8 mouse cellular contexts compared by ENCODE assay signal in the genomic region with DNA sequence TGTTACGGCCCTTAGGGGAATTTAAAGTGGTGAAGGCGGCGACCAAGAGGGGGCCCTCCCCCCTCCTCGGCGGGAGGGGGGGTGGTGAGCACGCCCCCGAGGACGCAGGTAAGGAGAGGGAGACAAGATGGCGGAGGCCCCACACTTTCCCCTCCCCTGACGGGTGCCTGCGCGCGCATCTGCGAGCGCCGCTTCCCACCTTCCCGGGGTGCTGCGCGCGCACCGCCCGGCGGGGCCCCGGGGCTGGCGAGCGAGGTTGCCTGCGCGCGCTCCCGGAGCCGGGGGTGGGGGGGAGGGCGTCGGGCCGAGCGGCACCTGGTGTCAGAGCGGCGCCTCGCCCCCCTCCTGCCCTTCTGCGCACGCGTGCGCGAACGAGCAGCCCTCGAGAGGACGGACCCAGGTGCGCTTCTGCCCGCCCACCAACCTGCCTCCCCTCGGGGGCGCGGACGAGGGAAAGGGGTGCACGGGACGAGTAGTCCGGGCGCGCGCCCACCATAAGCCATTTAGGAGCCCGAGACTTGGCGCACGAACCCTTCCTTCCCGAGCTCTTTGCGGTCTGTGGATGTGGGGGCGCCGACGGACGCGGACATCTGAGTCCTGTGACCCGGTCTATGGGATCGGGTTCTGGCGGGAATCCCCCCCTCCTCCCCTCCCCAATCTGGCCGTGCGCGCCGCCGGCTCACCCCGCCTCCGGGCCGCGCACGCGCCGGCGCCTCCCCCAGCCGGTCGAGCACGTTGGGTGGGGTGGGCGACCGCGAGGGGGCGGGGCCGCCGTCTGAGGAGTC. TPM values are rescaled to one million over a fixed set of nuclear protein-coding genes. Genes with fewer than 3 reads are reported as not detected.
DNase-seq lines count a peak whose midpoint lies in the region; ATAC-seq lines count a peak whose summit lies in the region.

No protein-coding gene starts in this region.

- no peaks in the 10 kb centered on the region for H3K27me3 ChIP-seq in heart, embryonic 14.5 days (ENCODE audit: control insufficient read depth, insufficient read depth, low read length)
- H3K27me3 ChIP-seq in liver, embryonic 12.5 days (replicated peaks), result no peaks in the 10 kb centered on the region
- H3K27me3 ChIP-seq in splenic B cell, adult 2 months (ENCODE audit: control insufficient read depth, insufficient read depth, low read length, poor library complexity, severe bottlenecking), result no peaks in the 10 kb centered on the region

- no peaks in the 10 kb centered on the region for H3K9me3 ChIP-seq in heart, embryonic 14.5 days (ENCODE audit: control insufficient read depth, low read length)
- H3K9me3 ChIP-seq in liver, embryonic 12.5 days (replicated peaks), result no peaks in the 10 kb centered on the region

- peak overlapping the region; percentile 96 for H3K9ac ChIP-seq in heart, embryonic 14.5 days (ENCODE audit: low read length)
- peak overlapping the region; percentile 88 for H3K9ac ChIP-seq in liver, embryonic 12.5 days

- DNase-seq in CD8-positive naive resting alpha-beta T cell, adult 2 months (ENCODE audit: low read depth in 2 of 2, low spot score in 2 of 2), result peak; percentile 88 to 90
- DNase-seq in c-Kit-negative CD71-positive TER-119-positive erythroid progenitor cells, embryonic 14.5 days (ENCODE audit: low read depth, low spot score), result peak; percentile 85
- peak; percentile 53 for DNase-seq in fibroblast of lung, adult 2 months (ENCODE audit: low read depth)
- peak; percentile 95 for DNase-seq in kidney, postnatal 14 days
- DNase-seq in naive thymus-derived CD4-positive, alpha-beta T cell, adult 2 months (ENCODE audit: low read depth), result peak; percentile 96
- DNase-seq in splenic B cell, adult 2 months (ENCODE audit: low read depth, low spot score), result peak; percentile 96

- H3K4me1 ChIP-seq in heart, embryonic 14.5 days (ENCODE audit: control insufficient read depth in 2 of 2, insufficient read depth in 2 of 2, low read length in 2 of 2), result peaks cover 0 to 17% of the 10 kb centered on the region in 2 experiments
- peaks cover 42% of the 10 kb centered on the region for H3K4me1 ChIP-seq in liver, embryonic 12.5 days

- H3K27ac ChIP-seq in heart, embryonic 14.5 days (replicated peaks in 1 of 2; ENCODE audit: control insufficient read depth in 1 of 2, insufficient read depth in 1 of 2, low read depth in 2 of 2, low read length in 2 of 2), result peak overlapping the region; percentile 99
- peak overlapping the region; percentile 97 for H3K27ac ChIP-seq in liver, embryonic 12.5 days

- under 1% methylated on average over 68 of the region's 93 CpGs for WGBS in heart, embryonic 14.5 days
- under 1% methylated on average over 74 of the region's 93 CpGs for WGBS in liver, embryonic 12.5 days (ENCODE audit: insufficient replicate concordance)

- ATAC-seq in heart, embryonic 14.5 days (ENCODE audit: insufficient number of reproducible peaks, insufficient read depth, low FRiP score, low read depth), result peak; percentile 88
- ATAC-seq in liver, embryonic 12.5 days, result peak; percentile 83

- peaks cover 38% of the 10 kb centered on the region for H3K36me3 ChIP-seq in heart, embryonic 14.5 days (ENCODE audit: control insufficient read depth, insufficient read depth, low read length)
- H3K36me3 ChIP-seq in liver, embryonic 12.5 days, result peaks cover 36% of the 10 kb centered on the region
- peaks cover 13% of the 10 kb centered on the region; the same call in 1 of the 2 replicates for H3K36me3 ChIP-seq in splenic B cell, adult 2 months (ENCODE audit: control insufficient read depth, insufficient read depth, low read length, poor library complexity, severe bottlenecking)

- H3K4me3 ChIP-seq in heart, embryonic 14.5 days (ENCODE audit: control insufficient read depth in 1 of 2, insufficient read depth in 1 of 2, low read depth in 1 of 2, low read length in 2 of 2), result peak overlapping the region; percentile 85
- peak overlapping the region; percentile 95 for H3K4me3 ChIP-seq in liver, embryonic 12.5 days

- peak overlapping the region; percentile 68 for H3K4me2 ChIP-seq in heart, embryonic 14.5 days (ENCODE audit: low read length)
- peak overlapping the region; percentile 89 for H3K4me2 ChIP-seq in liver, embryonic 12.5 days

RNA-seq across cellular contexts. Expression of gene Srcap, which starts 0.6 kb away (rescaled TPM):
- 40.1 and 40.4 TPM in 2 replicates for polyA plus RNA-seq in heart, embryonic 14.5 days (2014; fragmentation: Nextera tagmentation; extraction: Ambion mirVana)
- polyA plus RNA-seq in liver, embryonic 12.5 days (2016; fragmentation: Nextera tagmentation; extraction: Ambion mirVana), result 38.2 and 38.8 TPM in 2 replicates

RNA-seq across cellular contexts. Expression of gene Gm42715, which starts 7.0 kb away (rescaled TPM):
- 10.3 and 11.3 TPM in 2 replicates for polyA plus RNA-seq in heart, embryonic 14.5 days (2014; fragmentation: Nextera tagmentation; extraction: Ambion mirVana)
- polyA plus RNA-seq in liver, embryonic 12.5 days (2016; fragmentation: Nextera tagmentation; extraction: Ambion mirVana), result 7.9 and 8.8 TPM in 2 replicates

RNA-seq across cellular contexts. Expression of gene Fbrs, which starts 33.4 kb away (rescaled TPM):
- polyA plus RNA-seq in heart, embryonic 14.5 days (2014; fragmentation: Nextera tagmentation; extraction: Ambion mirVana), result 9.9 and 10.4 TPM in 2 replicates
- polyA plus RNA-seq in liver, embryonic 12.5 days (2016; fragmentation: Nextera tagmentation; extraction: Ambion mirVana), result 6.9 and 8.1 TPM in 2 replicates

RNA-seq across cellular contexts. Expression of gene Tmem265, which starts 48.8 kb away (rescaled TPM):
- polyA plus RNA-seq in heart, embryonic 14.5 days (2014; fragmentation: Nextera tagmentation; extraction: Ambion mirVana), result 1.9 and 2.1 TPM in 2 replicates
- 1.7 and 2.9 TPM in 2 replicates for polyA plus RNA-seq in liver, embryonic 12.5 days (2016; fragmentation: Nextera tagmentation; extraction: Ambion mirVana)

RNA-seq across cellular contexts. Expression of gene Prr14, which starts 53.0 kb away (rescaled TPM):
- 31.5 and 37.5 TPM in 2 replicates for polyA plus RNA-seq in heart, embryonic 14.5 days (2014; fragmentation: Nextera tagmentation; extraction: Ambion mirVana)
- 29.6 and 31.0 TPM in 2 replicates for polyA plus RNA-seq in liver, embryonic 12.5 days (2016; fragmentation: Nextera tagmentation; extraction: Ambion mirVana)

Comparison
In these comparisons a context has a peak if more than half of its experiments do, and no peak if none do; other contexts are left out.
1. Peak in every context shown above with its lines: DNase-seq, ATAC-seq, H3K4me3 ChIP-seq and H3K27ac ChIP-seq.